Mouse (Mus musculus) C2C12 (cell line): ENCODE results near the gene Cdh9. TPM values are rescaled to one million over a fixed set of nuclear protein-coding genes. Genes with fewer than 3 reads are reported as not detected.

Experiments
- H3K27me3 ChIP-seq: one replicate; pipeline ENCODE4 v1.6.1; 2011; ENCODE audit not compliant: control insufficient read depth, insufficient read depth, insufficient read length
- H3K36me3 ChIP-seq: one replicate; pipeline ENCODE4 v1.6.1; 2011; ENCODE audit not compliant: control insufficient read depth, insufficient read depth
- H3K4me3 ChIP-seq: one replicate; pipeline ENCODE4 v1.5.1; 2011; ENCODE audit warnings: mild to moderate bottlenecking, control low read depth; ENCODE audit not compliant: poor library complexity, insufficient read depth, severe bottlenecking
- H3K79me2 ChIP-seq: one replicate; pipeline ENCODE4 v1.6.1; 2011; ENCODE audit not compliant: control insufficient read depth, insufficient read depth
- H3K79me3 ChIP-seq: one replicate; pipeline ENCODE4 v1.6.1; 2011; ENCODE audit warnings: low read depth, control low read depth
- H3ac ChIP-seq: one replicate; pipeline ENCODE3; 2011; ENCODE audit warnings: low read depth; ENCODE audit not compliant: control insufficient read depth, insufficient read length
- CEBPB ChIP-seq: IDR thresholded peaks from one replicate; pipeline ENCODE4 v1.6.1; 2011; ENCODE audit warnings: low read depth, mild to moderate bottlenecking, control low read depth, moderate library complexity
- CTCF ChIP-seq: IDR thresholded peaks from one replicate; pipeline ENCODE4 v1.5.1; 2011; ENCODE audit not compliant: control insufficient read depth, insufficient read depth, insufficient read length
- FOSL1 ChIP-seq: IDR thresholded peaks from one replicate; pipeline ENCODE4 v1.8.0; 2011; ENCODE audit warnings: mild to moderate bottlenecking, low read length; ENCODE audit not compliant: poor library complexity, insufficient read depth, severe bottlenecking
- MAX ChIP-seq: IDR thresholded peaks from one replicate; pipeline ENCODE4 v1.6.1; 2011; ENCODE audit warnings: mild to moderate bottlenecking, control low read depth
- MYOD1 ChIP-seq: IDR thresholded peaks from one replicate; pipeline ENCODE4 v1.6.1; 2011; ENCODE audit warnings: low read depth; ENCODE audit not compliant: control insufficient read depth, insufficient read length
- MYOG ChIP-seq: IDR thresholded peaks from one replicate; pipeline ENCODE4 v1.6.1; 2011; ENCODE audit not compliant: control insufficient read depth, insufficient read length; ENCODE audit errors: extremely low read depth
- USF1 ChIP-seq: IDR thresholded peaks from one replicate; pipeline ENCODE4 v1.6.1; 2011; ENCODE audit warnings: low read depth, mild to moderate bottlenecking, control low read depth, moderate library complexity
- polyA plus RNA-seq: library from polyadenylated mRNA; unstranded; fragments of >200 nt; fragmentation: generic; extraction: Trizol; gene quantifications from one replicate; pipeline ENCODE4 v1.2.1, GENCODE M21; 2012; ENCODE audit warnings: missing spikeins

Gene Cdh9
- polyA plus RNA-seq, 1 experiment, result not detected

DNA sequence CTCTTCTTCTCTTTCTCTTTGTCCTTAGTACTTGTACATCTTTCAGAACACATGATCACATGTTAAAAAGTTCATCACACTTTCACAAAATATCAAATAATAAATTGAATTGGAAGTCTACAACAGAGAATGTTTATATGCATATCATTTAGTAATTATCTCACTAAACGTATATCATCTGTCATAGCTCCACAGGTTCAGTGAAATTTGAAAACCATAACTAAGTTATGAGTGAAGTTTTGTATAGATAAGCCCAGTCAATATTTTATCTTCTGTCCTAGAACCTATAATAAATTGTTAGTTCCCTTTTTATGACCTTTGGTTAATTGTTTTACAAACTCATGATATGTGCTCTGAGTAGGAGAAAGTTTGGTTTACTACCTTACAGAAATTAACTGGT, 106.2 kb downstream of the Cdh9 start:
- Histone ChIP-seq H3K36me3 (no peaks in the 10 kb centered on the region), H3K79me3 (no peaks in the 10 kb centered on the region), H3K27me3 (no peaks in the 10 kb centered on the region), H3ac (no peak overlapping the region), H3K79me2 (no peaks in the 10 kb centered on the region), H3K4me3 (no peak overlapping the region)
- TF ChIP-seq FOSL1 (no peak), MYOG (no peak), MYOD1 (no peak), CEBPB (no peak), USF1 (no peak), CTCF (no peak), MAX (no peak)

DNA sequence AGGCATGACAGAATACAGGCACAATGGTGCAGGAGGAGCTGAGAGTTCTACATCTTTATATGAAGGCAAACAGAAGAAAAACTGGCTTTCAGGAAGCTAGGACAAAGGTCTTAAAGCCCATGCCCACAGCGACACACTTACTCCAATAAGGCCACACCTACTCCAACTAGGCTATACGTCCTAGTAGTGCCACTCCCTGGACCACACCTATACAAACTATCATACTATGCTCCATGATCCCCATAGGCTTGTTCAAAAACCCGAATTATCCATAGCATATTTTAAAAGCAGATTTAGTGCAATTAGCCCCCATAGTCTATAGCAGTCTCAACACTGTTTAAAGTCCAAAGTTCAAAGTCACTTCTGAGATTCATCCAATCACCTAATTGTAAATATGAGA, 154.0 kb downstream of the Cdh9 start:
- Histone ChIP-seq H3K79me2 (no peaks in the 10 kb centered on the region), H3K36me3 (no peaks in the 10 kb centered on the region), H3K27me3 (no peaks in the 10 kb centered on the region), H3ac (no peak overlapping the region), H3K4me3 (no peak overlapping the region), H3K79me3 (no peaks in the 10 kb centered on the region)
- TF ChIP-seq MYOD1, result no peak
- no peak for TF ChIP-seq CEBPB
- TF ChIP-seq FOSL1, result no peak
- TF ChIP-seq USF1, result no peak
- TF ChIP-seq CTCF, result no peak
- TF ChIP-seq MAX, result no peak
- no peak for TF ChIP-seq MYOG

DNA sequence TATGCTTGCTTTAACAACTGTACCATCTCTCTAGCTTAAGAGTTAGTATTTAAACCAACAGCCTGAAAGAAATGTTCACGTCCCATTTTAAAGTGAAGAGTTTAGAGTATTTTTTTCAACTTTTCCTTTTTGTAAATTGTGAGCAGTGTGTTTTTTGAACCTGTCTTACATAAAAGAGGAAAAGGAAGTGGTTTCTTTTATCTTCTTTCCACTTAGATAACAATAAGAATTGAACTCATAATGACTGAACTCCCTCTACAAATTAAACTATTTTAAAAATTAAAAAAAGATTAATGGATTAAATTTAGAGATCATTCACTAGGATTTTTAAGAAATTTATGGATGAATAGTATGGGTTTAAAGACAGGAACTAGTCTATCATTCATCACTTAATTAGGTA, 168.1 kb downstream of the Cdh9 start:
- Histone ChIP-seq H3K79me3 (no peaks in the 10 kb centered on the region), H3K79me2 (no peaks in the 10 kb centered on the region), H3K27me3 (no peaks in the 10 kb centered on the region), H3K36me3 (no peaks in the 10 kb centered on the region), H3K4me3 (no peak overlapping the region), H3ac (no peak overlapping the region)
- TF ChIP-seq USF1 (no peak), CTCF (no peak), MYOG (no peak), CEBPB (no peak), MYOD1 (no peak), MAX (no peak), FOSL1 (no peak)
